Mouse (Mus musculus): Measurements from ENCODE around the gene Zfp58.

- TF ChIP-seq CTCF (IDR thresholded peaks at IDR 0.05; ENCODE audit: low read depth) (no peak), EP300 (IDR thresholded peaks at IDR 0.05; ENCODE audit: low read depth) (no peak)
These were observed at the start of gene Zfp58 for GRCm38 (mm10) chr13:67500084-67500719.
